Mouse (Mus musculus) cerebellum, postnatal 4 days (tissue): ENCODE measurements around the gene Grin2b.
A peak's percentile ranks its signal among the peaks of the same experiment; 100 is the strongest.

Experiments used
- DNase-seq, 2 experiments: peaks; one replicate each; pipeline ENCODE4 v3.0.0; 2022; ENCODE audit warnings: low spot score in 2 of 2, mixed read lengths in 1 of 2

Grin2b gene

DNA sequence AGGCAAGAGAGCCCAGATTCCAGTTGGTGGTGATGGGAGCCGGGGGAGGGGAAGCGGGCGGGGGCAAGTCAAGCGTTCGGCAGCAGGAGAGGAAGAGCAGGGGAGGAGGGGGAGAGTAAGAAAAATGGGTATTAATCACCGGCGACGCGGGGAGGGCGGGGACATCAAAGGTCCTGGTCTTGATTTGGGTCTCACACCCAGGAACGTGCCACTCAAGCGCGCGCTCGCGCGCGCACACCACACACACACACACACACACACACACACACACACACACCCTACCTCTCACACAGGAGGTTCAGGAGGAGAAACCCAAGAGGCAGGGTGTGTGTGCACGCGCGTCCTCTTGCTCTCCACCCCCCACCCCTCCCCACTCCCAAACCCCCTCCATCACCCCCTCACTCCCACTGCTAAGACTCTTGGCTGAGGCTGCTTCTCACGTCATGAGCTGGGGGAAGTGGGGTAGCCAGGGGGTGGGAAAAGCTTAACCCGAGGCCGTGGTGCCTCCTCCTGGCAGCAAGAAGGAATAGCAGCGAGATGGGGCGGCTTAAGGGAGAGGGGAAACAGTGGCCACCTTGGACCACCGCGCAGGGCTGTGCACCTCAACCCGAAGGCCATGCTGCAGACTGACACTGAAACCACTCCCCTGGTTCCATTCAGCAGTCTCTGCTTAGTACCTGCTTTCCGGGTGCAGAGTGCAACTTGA is at the start of gene Grin2b:
Gene Grin2b, minus strand, starts transcription at position 321 of the 706 bp plus-strand sequence.
- peak; percentile 56 to 74 for DNase-seq

DNA sequence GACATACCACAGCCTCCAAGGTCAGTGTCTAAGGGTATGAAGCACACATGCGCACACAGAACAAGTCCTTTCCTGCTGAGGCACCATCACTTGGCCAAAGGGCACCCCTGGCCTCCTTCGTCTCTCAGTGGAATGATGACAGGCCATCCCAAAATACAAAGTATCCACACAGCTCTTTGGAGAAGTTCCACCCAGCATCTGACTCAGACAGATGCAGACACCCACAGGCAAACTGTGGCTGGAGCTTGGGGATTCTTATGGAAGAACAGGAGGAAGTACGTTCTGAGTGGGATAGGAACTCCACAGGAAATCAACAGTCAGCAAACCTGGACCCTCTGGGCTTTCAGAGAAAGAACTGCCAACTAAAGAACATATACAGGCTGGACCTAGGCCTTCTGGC is 48.6 kb upstream of the Grin2b start:
- no peak for DNase-seq

DNA sequence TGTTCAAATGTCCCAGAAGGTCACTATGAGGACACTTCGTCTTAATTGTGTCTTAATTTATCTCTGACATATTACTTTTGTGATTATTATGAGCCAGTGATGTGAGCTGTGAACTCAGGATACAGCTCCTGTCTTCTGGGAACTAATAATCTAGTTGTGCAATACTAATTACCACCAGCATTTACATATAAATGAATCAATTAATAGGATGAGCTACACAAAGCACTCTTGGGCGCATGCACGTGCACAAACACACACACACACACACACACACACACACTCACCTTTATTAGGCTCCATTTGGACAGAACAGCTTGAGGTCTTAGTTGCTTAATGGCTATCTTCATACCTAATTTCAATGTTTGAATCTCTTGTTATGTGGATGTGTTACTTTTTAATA is 37.1 kb upstream of the Grin2b start:
- no peak for DNase-seq

DNA sequence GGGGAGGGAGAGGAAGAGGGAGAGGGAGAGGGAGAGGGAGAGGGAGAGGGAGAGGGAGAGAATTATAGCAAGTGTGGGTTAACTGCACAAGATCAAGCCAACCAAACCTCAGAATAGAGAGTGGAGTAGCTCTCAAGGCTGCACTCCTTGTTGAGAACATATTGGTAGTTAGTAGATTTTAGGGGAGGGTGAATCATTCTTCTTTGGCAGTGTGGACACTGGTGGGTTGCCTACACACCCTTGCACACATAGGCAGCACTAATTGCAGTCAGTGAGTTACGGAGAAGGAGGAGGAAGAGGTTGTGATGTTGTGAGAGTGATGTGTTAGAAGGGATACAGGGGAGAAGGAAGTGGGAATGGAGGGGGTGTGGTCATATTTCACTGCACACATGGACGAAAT is 26.5 kb upstream of the Grin2b start:
- no peak for DNase-seq

DNA sequence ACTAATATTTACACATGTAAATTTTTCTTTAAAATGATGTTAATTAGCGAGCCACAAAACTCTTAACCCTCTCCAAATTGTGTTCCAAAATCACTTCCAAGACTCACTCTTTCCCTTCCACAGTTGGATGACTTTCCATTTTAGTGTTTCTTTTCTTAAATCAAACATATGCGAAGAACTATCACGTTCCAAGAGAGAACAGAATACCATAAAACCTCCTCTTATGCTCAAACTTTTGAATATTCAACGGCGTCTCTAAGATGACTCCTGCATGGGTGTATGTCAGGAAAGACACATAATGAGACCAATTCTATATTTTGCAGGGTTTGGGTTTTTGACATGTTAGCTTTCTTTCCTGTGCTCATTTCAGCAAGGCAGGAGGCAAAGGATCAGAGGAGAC is 21.3 kb upstream of the Grin2b start:
- DNase-seq, result no peak

DNA sequence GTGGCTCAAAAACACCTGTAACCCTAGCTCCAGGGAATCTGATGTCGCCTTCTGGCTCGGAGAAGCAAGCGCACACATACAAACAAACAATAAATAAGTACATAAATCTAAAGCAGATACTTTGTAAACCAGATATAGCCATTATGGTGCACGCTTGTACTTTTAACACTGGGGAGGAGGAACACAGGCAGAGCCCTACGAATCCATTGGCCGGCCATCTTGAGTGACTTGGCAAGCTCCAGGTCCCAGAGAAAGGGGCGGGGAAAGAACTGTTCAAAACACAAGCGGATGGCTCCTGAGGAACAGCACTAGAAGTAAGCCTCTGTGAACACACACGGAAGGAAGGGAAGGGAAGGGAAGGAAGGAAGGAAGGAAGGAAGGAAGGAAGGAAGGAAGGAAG is 4.8 kb upstream of the Grin2b start:
- no peak for DNase-seq

DNA sequence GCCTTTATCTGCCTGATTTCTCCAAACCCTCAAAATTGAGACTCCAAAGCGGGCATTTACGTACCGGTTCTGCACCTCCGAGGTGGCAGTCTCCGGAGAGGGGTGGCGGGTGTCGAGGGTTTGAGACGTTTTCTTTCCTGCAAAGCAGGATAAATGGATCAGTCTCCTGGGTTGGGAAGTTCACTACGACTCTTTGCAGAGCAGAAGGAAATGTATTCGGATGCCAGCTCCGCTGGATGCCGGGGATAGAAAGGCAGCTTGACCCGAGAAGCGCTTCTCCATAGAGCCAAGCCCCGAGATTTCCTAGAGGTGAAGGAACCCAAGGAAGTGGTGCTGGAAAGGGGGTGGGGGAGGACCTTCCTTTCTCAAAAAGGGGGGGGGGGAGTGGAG is 515 bp downstream of the Grin2b start:
- DNase-seq, result peak in 1 of 2 experiments; percentile 41

DNA sequence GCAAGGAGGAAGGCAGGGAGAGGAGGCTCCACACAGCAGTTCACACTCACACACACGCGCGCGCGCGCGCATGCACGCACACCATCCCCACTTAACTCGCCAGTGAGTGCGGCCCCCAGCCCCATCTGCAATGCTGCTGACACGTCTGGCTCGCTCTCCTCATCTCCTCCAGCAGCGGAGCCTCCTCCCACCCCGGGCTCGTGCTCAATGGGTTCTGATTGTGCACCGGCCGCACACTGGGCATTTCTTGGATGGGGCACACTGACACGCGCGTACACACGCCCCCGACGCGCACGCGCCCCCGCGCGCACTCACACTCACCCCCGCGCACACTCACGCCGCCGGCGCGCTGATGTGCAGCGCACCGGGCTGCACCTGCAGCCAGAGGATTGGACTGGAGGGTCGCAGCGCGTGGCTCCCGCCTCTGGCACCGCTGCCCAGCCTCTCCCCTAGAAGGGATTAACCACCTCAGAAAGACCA is 1.1 kb downstream of the Grin2b start:
- DNase-seq, result peak; percentile 28 to 68

DNA sequence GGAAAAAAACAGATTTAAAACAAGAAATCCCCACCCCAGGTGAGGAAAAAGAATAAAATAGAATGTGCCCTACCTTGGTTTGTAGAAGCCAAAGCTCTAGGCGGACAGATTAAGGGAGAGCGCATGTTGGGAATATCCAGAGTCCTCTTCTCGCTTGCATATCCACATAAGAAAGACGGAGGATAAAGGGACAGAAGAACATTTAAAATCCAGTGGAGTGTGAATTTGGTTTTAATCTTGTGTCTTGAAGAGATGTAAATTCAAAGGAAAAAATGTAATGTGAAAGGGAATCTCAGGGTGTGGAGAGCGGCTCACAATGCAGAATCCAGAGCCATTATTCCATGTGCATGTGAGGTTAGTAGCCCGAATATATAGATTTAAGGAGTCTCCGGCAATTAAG is 2.0 kb downstream of the Grin2b start:
- no peak for DNase-seq

DNA sequence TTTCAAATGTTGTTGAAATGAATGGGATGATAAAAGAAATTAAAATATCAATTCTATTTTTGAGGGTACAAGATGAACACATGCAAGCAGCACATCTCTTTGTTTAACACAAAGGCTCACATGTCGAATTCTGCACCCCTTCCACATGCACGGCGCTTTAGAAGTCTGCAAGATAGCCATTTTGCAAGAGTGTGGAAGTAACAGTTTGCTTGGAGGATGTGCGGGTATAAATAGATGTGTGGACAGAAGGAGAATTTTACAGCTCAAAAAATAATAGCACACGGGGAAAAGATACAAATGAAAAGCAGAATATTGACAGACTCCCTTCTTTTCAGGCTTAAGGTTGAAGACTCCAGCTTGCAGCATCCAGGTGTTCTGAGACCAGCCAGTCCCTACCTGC is 2.9 kb downstream of the Grin2b start:
- no peak for DNase-seq

DNA sequence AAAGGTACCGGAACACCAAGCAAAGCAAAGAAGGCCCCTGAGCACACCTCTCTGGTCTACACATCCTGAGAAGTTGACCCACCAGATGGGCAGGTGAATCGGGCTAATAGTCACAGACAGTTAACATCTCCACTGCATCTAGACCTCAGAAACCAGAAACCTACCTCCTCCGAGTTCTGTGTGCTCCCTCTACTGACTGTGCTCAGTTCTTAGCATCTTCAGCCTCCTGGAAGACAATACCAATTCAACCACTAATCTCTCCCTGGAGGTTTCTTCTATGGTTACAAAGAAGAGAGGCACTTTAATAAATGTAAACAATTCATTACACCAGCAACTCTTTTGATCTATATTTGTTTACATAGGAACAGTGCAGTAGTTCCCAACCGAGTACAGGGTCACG is 6.0 kb downstream of the Grin2b start:
- no peak for DNase-seq

DNA sequence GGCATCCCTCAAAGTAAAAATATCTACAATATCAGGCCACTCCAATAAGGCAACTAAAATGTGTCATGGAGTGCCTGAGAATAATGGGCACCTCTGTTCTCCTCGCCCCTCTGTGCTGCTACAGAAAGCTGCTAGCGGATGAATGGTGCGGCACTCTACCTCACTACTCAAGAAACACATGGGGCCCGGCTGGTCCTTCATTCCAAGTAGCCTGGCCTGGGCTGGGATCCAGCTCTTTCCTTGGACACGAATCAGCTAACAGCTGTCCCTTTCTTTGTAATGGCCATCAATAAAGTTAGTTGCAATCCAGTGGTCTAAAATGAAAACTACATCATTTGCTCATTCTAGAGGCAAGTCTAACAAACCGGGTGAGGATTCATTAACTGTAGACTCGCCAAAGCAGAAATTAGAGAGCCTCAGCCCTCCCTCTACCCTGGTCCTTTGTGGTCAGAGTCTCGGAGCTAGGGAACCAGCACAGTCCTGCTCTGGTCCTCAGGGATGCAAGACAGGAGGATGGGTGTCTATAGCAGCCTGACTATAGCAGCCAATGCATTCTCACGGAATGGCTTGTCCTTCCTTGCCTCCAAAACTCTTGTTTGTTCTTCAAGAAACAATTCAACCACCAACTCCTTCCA is 7.8 kb downstream of the Grin2b start:
- DNase-seq, result peak; percentile 44 to 74

DNA sequence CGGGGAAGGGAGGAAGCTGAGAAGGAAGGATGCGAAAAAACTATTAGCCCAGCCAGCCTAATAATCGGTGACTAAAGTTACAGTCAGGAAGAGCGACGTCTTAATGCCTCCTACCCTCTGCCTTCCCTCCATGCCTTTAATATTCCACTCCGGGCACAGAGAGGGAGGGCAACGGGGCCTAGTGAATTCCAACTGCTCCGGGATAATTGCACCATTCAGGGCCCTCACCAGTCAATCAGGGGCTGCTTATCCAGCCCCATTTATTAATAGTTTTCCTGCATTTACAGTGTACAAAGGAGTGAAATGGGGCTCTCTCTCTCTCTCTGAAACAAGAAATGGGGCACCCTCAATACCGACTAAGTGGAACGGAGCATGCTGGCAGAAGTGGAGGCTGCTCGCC is 11.2 kb downstream of the Grin2b start:
- no peak for DNase-seq

DNA sequence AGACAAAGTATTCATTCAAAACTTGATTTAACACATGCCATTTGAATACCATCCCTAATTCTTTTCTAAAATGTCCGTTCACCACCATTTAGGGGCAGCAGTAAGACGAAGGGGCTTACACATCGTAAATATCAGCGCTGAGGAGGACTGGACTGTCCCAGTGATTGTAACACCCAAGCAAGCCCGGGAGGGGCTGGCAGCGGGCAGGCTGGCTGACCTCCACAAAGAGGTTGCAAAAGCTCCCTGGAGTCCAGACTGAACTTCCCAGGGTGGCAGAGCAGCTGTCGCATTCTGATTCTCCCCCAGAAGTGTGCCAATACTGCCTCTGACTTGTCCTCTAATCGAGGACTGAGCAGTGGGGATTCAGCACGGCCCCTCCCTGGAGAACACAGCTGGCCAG is 19.9 kb downstream of the Grin2b start:
- no peak for DNase-seq

DNA sequence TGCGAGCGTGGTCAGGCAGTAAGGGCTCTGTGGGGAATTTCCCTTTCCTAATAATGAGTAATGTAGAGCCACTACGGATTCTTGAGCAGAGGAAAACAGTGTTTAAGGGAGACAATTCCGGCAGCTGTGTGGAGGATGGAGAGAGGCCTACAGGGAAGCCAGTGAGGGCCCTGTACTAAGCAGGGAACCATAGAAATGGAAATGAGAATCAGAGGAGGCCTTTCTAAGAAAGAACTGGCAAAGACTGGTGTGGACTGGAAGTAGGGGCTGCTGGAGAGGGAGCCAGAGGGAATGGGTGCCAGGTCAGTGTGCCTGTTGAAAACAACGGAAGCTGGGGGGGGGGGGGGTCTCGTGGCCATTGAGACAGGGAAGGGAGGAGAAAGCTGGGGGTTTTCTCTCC is 23.2 kb downstream of the Grin2b start:
- no peak for DNase-seq

DNA sequence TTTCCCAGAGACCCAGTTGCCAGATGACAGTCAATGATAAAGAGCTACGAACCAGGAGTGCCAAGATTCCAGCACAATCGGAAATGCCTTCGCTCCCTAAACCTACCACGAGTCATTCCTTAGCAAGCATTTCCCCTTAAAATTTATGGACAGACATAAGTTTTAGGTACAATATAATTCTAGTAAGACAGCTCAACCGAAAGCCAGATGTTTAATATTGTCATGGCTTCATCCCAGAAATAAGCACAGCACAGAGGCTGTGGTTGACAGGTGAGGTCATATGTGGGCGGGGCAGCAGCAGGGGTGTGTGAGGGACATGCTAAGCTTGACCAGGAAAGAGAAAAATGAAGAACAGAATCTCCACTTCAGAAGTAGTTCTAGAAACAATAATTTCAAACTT is 33.3 kb downstream of the Grin2b start:
- DNase-seq, result no peak

DNA sequence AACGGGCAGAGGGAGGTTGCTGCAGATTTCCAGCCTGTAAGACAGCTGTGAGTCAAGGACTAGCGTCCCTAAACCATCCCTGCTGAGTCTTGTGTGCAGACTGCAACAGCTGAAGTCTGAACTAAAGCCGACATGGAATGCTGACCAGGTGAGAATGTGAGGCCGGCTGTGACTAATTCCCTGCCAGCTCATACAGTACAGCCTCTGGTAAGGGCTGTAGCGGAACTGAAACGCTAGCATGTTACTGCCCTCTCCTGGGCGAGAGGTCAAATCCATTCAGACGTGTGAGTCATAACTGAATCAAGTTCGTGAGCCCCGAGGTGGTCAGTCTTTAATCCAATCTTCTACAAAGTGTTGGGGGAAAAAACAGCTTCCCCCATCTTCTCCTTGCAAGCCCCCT is 42.9 kb downstream of the Grin2b start:
- DNase-seq, result peak in 1 of 2 experiments; percentile 35

DNA sequence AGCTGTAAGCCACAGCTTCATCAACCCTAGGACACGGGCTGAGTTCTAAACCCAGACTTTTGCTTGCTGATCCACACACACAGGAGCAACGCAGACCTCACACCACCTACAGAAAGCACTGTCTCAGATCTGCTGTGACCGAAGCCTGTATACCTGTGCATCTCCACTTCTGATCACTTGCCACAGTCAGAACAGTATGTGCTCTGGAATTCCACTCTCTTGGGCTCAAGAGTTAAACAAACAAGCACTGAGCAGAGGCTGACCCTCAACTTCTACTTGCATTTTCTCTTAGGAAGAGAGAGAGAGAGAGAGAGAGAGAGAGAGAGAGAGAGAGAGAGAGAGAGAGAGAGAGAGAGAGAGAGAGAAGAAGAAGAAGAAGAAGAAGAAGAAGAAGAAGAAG is 50.7 kb downstream of the Grin2b start:
- DNase-seq, result no peak

DNA sequence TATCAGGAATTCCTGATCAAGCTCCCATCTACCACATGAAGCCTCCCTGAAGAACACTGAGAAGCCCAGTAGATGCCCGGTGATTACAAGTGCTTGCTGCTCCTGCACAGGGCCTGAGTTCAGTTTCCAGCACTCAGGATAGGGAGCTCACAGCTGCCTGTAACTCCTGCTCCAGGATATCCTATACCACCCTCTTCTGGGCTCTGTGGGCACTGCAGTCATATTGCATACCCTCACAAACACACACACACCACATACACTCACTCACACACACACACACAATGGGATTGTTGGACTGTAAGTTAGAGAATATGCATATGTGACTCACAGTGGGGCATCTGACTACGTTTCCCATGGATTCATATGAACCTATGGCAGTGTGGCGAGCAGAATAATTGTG is 55.9 kb downstream of the Grin2b start:
- DNase-seq, result no peak

DNA sequence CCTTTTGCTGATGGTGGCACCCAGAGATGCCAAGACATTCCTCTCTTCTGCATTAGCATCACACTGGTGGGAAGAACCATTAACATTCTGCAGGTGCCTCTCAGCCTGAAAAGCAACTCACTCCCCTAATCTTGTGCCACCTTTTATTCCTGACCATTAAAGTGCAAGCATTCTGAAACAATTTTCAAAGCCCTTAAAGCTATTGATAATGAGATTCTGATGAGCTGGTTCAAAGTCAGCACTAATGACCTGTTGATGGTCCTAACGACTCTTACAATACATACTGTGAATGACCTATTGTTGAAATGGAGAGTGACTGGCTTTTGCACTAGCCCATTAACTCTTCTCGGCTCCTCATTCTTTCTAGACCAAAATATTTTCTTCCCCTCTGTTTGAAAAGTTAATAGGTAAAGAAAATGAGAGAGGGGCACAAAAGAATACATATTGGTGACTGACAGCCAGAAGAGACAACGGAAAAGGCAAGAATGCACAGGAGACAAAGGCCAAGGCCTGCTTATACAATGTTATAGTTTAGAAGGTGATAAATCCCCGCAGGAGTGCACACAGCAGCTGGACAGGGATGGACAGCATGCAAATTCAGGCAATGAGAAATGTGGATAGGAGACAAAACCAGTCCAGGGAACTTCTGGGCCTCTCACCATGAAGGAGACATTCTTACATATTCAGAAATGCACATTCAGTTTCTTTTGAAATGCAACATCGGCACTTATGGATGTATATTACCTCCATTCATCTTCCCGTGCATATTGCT is 59.5 kb downstream of the Grin2b start:
- no peak for DNase-seq

DNA sequence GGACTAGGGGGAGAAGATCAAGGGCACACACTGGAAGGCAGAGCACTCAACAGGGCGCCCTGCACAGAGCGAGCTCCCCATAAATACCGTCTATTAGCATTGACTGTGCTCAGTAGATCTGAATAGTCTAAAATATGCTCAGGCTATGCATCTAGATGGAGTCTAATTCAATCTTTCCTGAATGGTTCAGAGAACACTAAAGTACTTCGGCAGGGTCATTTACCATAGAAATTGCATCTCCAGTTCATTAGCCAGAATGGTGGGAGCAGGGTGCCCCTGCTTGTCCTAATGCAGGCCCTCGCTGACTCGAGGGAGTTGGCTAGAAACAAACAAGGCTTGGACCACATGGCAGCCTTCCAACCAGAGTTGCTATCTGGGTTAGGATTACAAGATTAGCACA is 64.1 kb downstream of the Grin2b start:
- no peak for DNase-seq

DNA sequence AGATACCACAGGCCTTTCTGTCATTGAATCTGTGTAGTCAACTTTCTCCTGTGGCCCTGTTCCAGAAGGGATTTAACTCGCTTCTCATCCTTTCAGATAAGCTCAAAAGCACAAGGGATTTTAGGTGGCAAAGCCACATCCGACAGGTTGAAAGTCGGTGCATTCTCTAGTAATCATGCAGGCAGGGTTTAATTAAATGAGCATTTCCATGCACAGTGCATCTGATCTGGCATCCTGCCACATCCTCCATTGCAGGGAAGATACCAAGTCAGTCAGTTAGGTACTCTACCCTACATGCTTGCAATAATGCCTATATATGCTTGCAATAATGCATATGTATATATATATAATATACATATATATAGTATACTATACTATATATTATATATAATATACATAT is 64.8 kb downstream of the Grin2b start:
- DNase-seq, result no peak

DNA sequence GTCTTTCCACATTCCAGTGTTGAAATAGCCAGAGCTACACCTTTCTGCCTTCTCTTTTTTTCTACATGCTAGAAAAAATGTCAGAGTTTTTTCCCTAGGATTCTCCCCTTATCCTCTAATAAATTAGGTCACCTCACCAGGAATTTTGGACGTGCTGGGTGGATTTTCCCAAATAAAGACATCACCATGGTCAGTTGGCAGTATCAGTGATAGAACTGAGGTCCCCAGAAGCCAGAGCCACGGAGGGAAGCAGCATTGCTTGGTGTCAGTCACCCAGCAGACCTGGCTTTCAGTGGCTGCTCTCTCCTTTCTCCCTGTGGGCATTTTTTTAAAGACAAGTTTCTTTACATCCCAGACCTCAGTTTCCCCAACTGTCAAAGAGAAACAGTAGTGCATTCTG is 68.1 kb downstream of the Grin2b start:
- no peak for DNase-seq
